Mouse (Mus musculus) ES-Bruce4 (cell line): ENCODE measurements around the gene Slc9a9. TPM values are rescaled to one million over a fixed set of nuclear protein-coding genes. Genes with fewer than 3 reads are reported as not detected.

Experiments
- H3K27ac ChIP-seq: 2 replicates; pipeline ENCODE4 v1.5.1; 2012; ENCODE audit warnings: low read length, inconsistent platforms; ENCODE audit not compliant: insufficient read depth
- H3K27me3 ChIP-seq: 2 replicates; pipeline ENCODE4 v1.6.1; 2012; ENCODE audit warnings: mild to moderate bottlenecking, low read length, inconsistent platforms; ENCODE audit not compliant: control insufficient read depth, poor library complexity, insufficient read depth, severe bottlenecking
- H3K36me3 ChIP-seq: 2 replicates; pipeline ENCODE4 v1.6.1; 2012; ENCODE audit warnings: inconsistent platforms, mild to moderate bottlenecking, low read length, moderate library complexity; ENCODE audit not compliant: control insufficient read depth, poor library complexity, insufficient read depth, severe bottlenecking
- H3K4me1 ChIP-seq: one replicate; pipeline ENCODE4 v1.8.1; 2011; ENCODE audit warnings: low read length; ENCODE audit not compliant: control insufficient read depth, insufficient read depth
- H3K4me3 ChIP-seq: 2 replicates; pipeline ENCODE4 v1.5.1; 2011; ENCODE audit warnings: low read depth, mild to moderate bottlenecking, low read length
- H3K9ac ChIP-seq: 2 replicates; pipeline ENCODE4 v1.6.1; 2012; ENCODE audit warnings: low read depth, mild to moderate bottlenecking, inconsistent platforms; ENCODE audit not compliant: poor library complexity, severe bottlenecking
- H3K9me3 ChIP-seq: replicated peaks from 2 replicates; pipeline ENCODE4 v1.6.1; 2012; ENCODE audit warnings: mild to moderate bottlenecking, low read length, inconsistent platforms; ENCODE audit not compliant: control insufficient read depth, poor library complexity, insufficient read depth, severe bottlenecking
- CTCF ChIP-seq: IDR thresholded peaks from one replicate; pipeline ENCODE4 v1.8.1; 2011; ENCODE audit warnings: low read depth, low read length
- EP300 ChIP-seq: IDR thresholded peaks from 2 replicates; pipeline ENCODE4 v1.6.1; 2011; ENCODE audit warnings: low read depth, low read length; ENCODE audit not compliant: insufficient read depth
- POLR2A ChIP-seq: IDR thresholded peaks from one replicate; pipeline ENCODE4 v1.8.1; 2011; ENCODE audit warnings: low read length; ENCODE audit not compliant: insufficient read depth
- polyA plus RNA-seq: library from polyadenylated mRNA; stranded (reverse); fragments of >200 nt; gene quantifications from 2 replicates; pipeline ENCODE4 v1.2.4, GENCODE M21; 2011; ENCODE audit warnings: low read depth; ENCODE audit not compliant: missing spikeins, insufficient read depth, insufficient read length

Gene Slc9a9
- polyA plus RNA-seq, 1 experiment, result not detected

GRCm38 (mm10) chr9:95073691-95074090 lies 404.0 kb downstream of the Slc9a9 start:
- Histone ChIP-seq H3K9ac (no peak overlapping the region), H3K27me3 (no peaks in the 10 kb centered on the region), H3K4me3 (no peak overlapping the region), H3K9me3 (no peaks in the 10 kb centered on the region), H3K27ac (no peak overlapping the region), H3K36me3 (no peaks in the 10 kb centered on the region), H3K4me1 (no peaks in the 10 kb centered on the region)
- TF ChIP-seq CTCF (no peak), EP300 (no peak), POLR2A (no peak)

- Histone ChIP-seq H3K36me3 (no peaks in the 10 kb centered on the region), H3K27ac (no peak overlapping the region), H3K4me1 (no peaks in the 10 kb centered on the region), H3K27me3 (no peaks in the 10 kb centered on the region), H3K9ac (no peak overlapping the region), H3K4me3 (no peak overlapping the region), H3K9me3 (no peaks in the 10 kb centered on the region)
- TF ChIP-seq CTCF (no peak), POLR2A (no peak), EP300 (no peak)
Observed at GRCm38 (mm10) chr9:95075856-95076255, 406.1 kb downstream of the Slc9a9 start.

DNA sequence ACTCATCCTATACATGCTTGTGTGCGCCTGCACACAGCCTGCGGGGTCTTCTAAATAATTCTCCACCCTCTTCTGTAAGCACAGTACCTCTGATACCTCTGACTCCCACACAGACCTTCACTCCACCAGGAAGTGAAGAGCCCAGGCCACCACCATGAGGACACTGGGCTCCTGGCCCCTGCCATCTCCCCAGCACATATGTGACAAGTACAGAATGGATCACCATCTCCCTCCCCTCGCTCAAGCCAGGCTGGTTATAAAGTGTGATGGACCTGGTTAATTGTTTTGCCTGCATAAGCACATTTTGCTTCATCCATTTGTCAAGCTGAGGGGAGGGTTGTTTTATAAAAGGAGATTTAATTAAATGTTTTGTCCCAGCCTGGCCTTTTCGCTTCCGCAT lies 408.2 kb downstream of the Slc9a9 start:
- no peaks in the 10 kb centered on the region for H3K9me3 ChIP-seq
- H3K27ac ChIP-seq, result no peak overlapping the region
- no peaks in the 10 kb centered on the region for H3K27me3 ChIP-seq
- no peaks in the 10 kb centered on the region for H3K36me3 ChIP-seq
- no peak overlapping the region for H3K9ac ChIP-seq
- no peaks in the 10 kb centered on the region for H3K4me1 ChIP-seq
- H3K4me3 ChIP-seq, result no peak overlapping the region
- no peak for TF ChIP-seq POLR2A
- no peak for TF ChIP-seq CTCF
- no peak for TF ChIP-seq EP300

DNA sequence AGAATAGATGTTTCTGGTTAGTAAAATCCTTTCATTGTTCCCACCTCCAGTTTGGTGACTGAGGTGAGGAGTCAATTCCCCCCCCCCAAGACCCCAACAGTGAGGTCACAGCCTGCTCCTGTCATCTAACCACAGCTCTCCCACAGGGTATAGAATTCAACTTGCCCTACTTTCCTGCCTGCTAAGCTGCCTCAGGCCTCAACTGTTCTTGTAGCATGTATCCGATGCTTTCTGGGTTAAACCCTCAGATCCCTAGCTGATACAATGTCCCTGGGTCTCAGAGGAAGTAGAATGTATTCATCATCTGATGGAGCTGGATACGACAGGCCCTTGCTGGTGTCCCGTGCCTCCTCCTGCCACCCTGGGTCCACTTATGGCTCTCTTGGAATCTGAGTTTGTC lies 408.9 kb downstream of the Slc9a9 start:
- H3K9me3 ChIP-seq, result no peaks in the 10 kb centered on the region
- H3K27me3 ChIP-seq, result no peaks in the 10 kb centered on the region

GRCm38 (mm10) chr9:95079951-95080350 lies 410.2 kb downstream of the Slc9a9 start:
- H3K4me1 ChIP-seq, result no peaks in the 10 kb centered on the region
- TF ChIP-seq CTCF, result no peak
- TF ChIP-seq EP300, result no peak
- no peak for TF ChIP-seq POLR2A
- H3K27ac ChIP-seq, result no peak overlapping the region
- H3K9me3 ChIP-seq, result no peaks in the 10 kb centered on the region
- no peak overlapping the region for H3K9ac ChIP-seq
- no peaks in the 10 kb centered on the region for H3K27me3 ChIP-seq
- H3K4me3 ChIP-seq, result no peak overlapping the region
- H3K36me3 ChIP-seq, result no peaks in the 10 kb centered on the region

More for the DNA sequence above, 408.9 kb downstream of the Slc9a9 start:
- Histone ChIP-seq H3K4me1 (no peaks in the 10 kb centered on the region), H3K9ac (no peak overlapping the region), H3K27ac (no peak overlapping the region), H3K4me3 (no peak overlapping the region), H3K36me3 (no peaks in the 10 kb centered on the region)
- TF ChIP-seq EP300 (no peak), CTCF (no peak), POLR2A (no peak)

DNA sequence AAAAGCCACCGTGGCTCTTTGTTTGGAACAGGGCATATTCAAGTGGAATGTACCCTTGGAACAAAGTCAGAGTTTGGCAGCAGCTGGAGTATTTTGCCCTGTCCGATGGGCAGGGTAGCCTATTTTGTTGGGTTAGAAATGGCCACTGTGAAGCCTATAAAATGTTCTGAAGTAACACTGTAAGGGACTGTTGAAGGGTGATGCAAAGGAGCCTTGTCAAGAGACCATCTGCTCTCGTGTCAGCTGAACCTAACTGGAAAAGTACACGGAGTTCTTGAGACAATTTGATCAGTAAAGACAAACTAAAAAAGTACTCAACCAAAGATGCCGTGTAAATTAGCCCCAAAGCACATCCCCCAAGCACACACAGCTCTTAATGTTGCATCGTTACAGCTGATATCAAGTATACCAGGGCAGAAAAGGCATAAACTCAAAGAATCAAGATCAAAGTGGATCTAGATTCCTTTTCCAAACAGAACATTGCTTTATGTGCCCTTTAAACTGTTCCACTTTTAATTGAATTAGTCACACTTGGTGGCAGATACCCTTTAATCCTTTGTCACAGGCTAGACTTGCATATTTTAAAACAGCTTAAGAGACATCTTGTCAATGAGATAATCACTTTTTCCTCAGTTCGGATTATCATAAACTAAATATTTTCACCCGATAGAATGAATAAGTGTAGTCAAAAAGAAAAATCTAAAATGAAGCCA lies 416.6 kb downstream of the Slc9a9 start:
- no peak overlapping the region for H3K27ac ChIP-seq
- no peak overlapping the region for H3K9ac ChIP-seq
- no peaks in the 10 kb centered on the region for H3K36me3 ChIP-seq
- H3K4me1 ChIP-seq, result no peaks in the 10 kb centered on the region
- no peak overlapping the region for H3K4me3 ChIP-seq
- no peak for TF ChIP-seq POLR2A
- TF ChIP-seq CTCF, result no peak
- no peak for TF ChIP-seq EP300
- H3K27me3 ChIP-seq, result no peaks in the 10 kb centered on the region
- H3K9me3 ChIP-seq, result no peaks in the 10 kb centered on the region
